Mouse (Mus musculus) heart, embryonic 14.5 days (tissue): ENCODE measurements around the gene Eml4. TPM values are rescaled to one million over a fixed set of nuclear protein-coding genes. Genes with fewer than 3 reads are reported as not detected.

Experiments
- ATAC-seq: fragments of 200-750 bp; cut with Nextera tagmentation; 2 replicates; pipeline ENCODE4 v1.8.0; 2017; ENCODE audit warnings: low read depth, moderate TSS enrichment; ENCODE audit not compliant: insufficient number of reproducible peaks, insufficient read depth, low FRiP score
- H3K27ac ChIP-seq, 2 experiments: fragments of 200-500 bp in 1 of 2; fragments of 300-500 bp in 1 of 2; sonication (generic) in 1 of 2; replicated peaks in 1 of 2; 2 replicates each; pipeline ENCODE4 v1.5.1; 2012 to 2014; ENCODE audit warnings: low read depth in 2 of 2, low read length in 2 of 2, control low read depth in 1 of 2, mild to moderate bottlenecking in 1 of 2, mixed read lengths in 1 of 2; ENCODE audit not compliant: control insufficient read depth in 1 of 2, insufficient read depth in 1 of 2
- H3K27me3 ChIP-seq: fragments of 300-500 bp; sonication (generic); 2 replicates; pipeline ENCODE4 v1.6.1; 2014; ENCODE audit warnings: mild to moderate bottlenecking, low read length, control low read depth; ENCODE audit not compliant: control insufficient read depth, insufficient read depth
- H3K36me3 ChIP-seq: fragments of 300-500 bp; sonication (generic); 2 replicates; pipeline ENCODE4 v1.6.1; 2014; ENCODE audit warnings: mild to moderate bottlenecking, control low read depth, low read length, mixed read lengths; ENCODE audit not compliant: control insufficient read depth, insufficient read depth
- H3K4me1 ChIP-seq, 2 experiments: fragments of 200-500 bp in 1 of 2; fragments of 300-500 bp in 1 of 2; sonication (generic) in 1 of 2; 2 replicates each; pipeline ENCODE4 v1.6.1; 2012 to 2014; ENCODE audit warnings: low read length in 2 of 2, control low read depth in 1 of 2, mixed read lengths in 1 of 2; ENCODE audit not compliant: control insufficient read depth in 2 of 2, insufficient read depth in 2 of 2
- H3K4me2 ChIP-seq: fragments of 300-500 bp; sonication (generic); 2 replicates; pipeline ENCODE4 v1.6.1; 2014; ENCODE audit warnings: mild to moderate bottlenecking, low read length
- H3K4me3 ChIP-seq, 2 experiments: fragments of 200-500 bp in 1 of 2; fragments of 300-500 bp in 1 of 2; sonication (generic) in 1 of 2; 2 replicates each; pipeline ENCODE4 v1.5.1; 2012 to 2014; ENCODE audit warnings: low read length in 2 of 2, mild to moderate bottlenecking in 2 of 2, control low read depth in 1 of 2, low read depth in 1 of 2, moderate library complexity in 1 of 2; ENCODE audit not compliant: control insufficient read depth in 1 of 2, insufficient read depth in 1 of 2
- H3K9ac ChIP-seq: fragments of 300-500 bp; sonication (generic); 2 replicates; pipeline ENCODE4 v1.6.1; 2014; ENCODE audit warnings: mild to moderate bottlenecking, low read length
- H3K9me3 ChIP-seq: fragments of 300-500 bp; sonication (generic); 2 replicates; pipeline ENCODE4 v1.6.1; 2016; ENCODE audit warnings: low read length, control low read depth; ENCODE audit not compliant: control insufficient read depth
- WGBS: fragments of 180-500 bp; shearing (Covaris S2); extraction: QIAGEN DNeasy Blood & Tissue Kit; methylation state at CpG from one replicate; pipeline ENCODE4 v1.1.7; 2014; 5-methylcytosine and 5-hydroxymethylcytosine counted together
- polyA plus RNA-seq: library from polyadenylated mRNA; unstranded; fragments of >200 nt; fragmentation: Nextera tagmentation; extraction: Ambion mirVana; gene quantifications from 2 replicates; pipeline ENCODE4 v1.2.1, GENCODE M21; 2014

The Eml4 gene
- polyA plus RNA-seq, 1 experiment from 2014 or later = 20.7 TPM

GRCm38 (mm10) chr17:83376801-83377200 is 26.1 kb downstream of the Eml4 start:
- WGBS = 82% methylated on average over 4 of the region's 4 CpGs
- H3K9me3 ChIP-seq = no peaks in the 10 kb centered on the region
- no peak for ATAC-seq
- H3K4me3 ChIP-seq = no peak overlapping the region
- no peak overlapping the region for H3K4me2 ChIP-seq
- H3K36me3 ChIP-seq = no peaks in the 10 kb centered on the region
- no peak overlapping the region for H3K9ac ChIP-seq
- no peaks in the 10 kb centered on the region for H3K27me3 ChIP-seq
- H3K27ac ChIP-seq = no peak overlapping the region
- 0 out of 4 replicates have a peak, but pooled peaks cover 0 to 7% of the 10 kb centered on the region in 2 experiments for H3K4me1 ChIP-seq

- Histone ChIP-seq H3K4me2 (no peak overlapping the region), H3K9ac (no peak overlapping the region), H3K9me3 (no peaks in the 10 kb centered on the region), H3K27me3 (no peaks in the 10 kb centered on the region), H3K4me1 (0 out of 4 replicates have a peak, but pooled peaks cover 0 to 7% of the 10 kb centered on the region in 2 experiments), H3K36me3 (no peaks in the 10 kb centered on the region), H3K4me3 (no peak overlapping the region), H3K27ac (no peak overlapping the region)
- no peak for ATAC-seq
- WGBS = 84% methylated on average over 10 of the region's 10 CpGs
Observed at GRCm38 (mm10) chr17:83377755-83378443, 27.2 kb downstream of the Eml4 start.

DNA sequence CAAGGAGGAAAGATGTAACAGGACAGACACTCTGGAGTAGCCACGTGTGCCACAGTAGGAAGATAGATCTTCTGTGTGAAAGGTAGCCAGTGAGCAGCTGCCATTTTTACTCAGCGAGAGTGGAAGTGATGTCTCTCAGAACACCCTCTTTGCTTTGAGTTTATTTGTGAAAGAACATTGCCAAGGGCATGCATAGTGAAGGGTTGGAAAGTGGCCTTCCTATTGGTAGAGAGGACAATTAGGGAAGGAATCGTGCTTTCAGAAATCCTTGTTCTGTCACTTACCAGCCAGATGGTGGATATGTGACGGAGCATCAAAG is 27.7 kb downstream of the Eml4 start:
- Histone ChIP-seq H3K9me3 (no peaks in the 10 kb centered on the region), H3K4me2 (no peak overlapping the region), H3K9ac (no peak overlapping the region), H3K4me3 (no peak overlapping the region), H3K36me3 (no peaks in the 10 kb centered on the region), H3K27ac (no peak overlapping the region), H3K27me3 (no peaks in the 10 kb centered on the region), H3K4me1 (0 out of 4 replicates have a peak, but pooled peaks cover 0 to 7% of the 10 kb centered on the region in 2 experiments)
- ATAC-seq = no peak
- 78% methylated on average over 4 of the region's 4 CpGs for WGBS

DNA sequence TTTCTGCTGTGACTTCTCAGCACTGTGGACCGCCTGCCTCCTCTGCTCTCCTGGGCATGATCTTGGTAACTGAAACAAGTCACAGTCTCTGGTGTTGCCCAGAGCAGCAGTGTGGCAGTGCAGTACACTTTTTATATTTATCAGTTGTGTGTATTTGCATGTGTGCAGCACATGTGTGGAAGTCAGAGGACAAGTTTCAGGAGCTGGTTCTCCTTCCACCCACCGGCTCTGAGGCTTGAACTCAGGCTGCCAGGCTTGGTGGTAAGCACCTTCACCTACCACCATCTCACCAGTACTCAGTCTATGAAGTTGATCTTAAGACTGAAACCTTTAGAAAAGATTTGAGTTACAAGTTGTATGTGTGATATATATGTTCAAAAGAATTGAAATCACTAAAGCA is 28.6 kb downstream of the Eml4 start:
- no peaks in the 10 kb centered on the region for H3K9me3 ChIP-seq
- no peak overlapping the region for H3K4me2 ChIP-seq
- H3K27ac ChIP-seq = no peak overlapping the region
- 90% methylated on average over 2 of the region's 2 CpGs for WGBS
- ATAC-seq = no peak
- no peaks in the 10 kb centered on the region for H3K27me3 ChIP-seq
- no peak overlapping the region for H3K4me3 ChIP-seq
- no peaks in the 10 kb centered on the region for H3K36me3 ChIP-seq
- H3K4me1 ChIP-seq = 0 out of 4 replicates have a peak, but pooled peaks cover 0 to 7% of the 10 kb centered on the region in 2 experiments
- H3K9ac ChIP-seq = no peak overlapping the region

GRCm38 (mm10) chr17:83379791-83380190 is 29.1 kb downstream of the Eml4 start:
- 78% methylated on average over 3 of the region's 3 CpGs for WGBS
- no peak for ATAC-seq
- H3K36me3 ChIP-seq = no peaks in the 10 kb centered on the region
- H3K27ac ChIP-seq = no peak overlapping the region
- H3K4me1 ChIP-seq = peaks cover 0 to 9% of the 10 kb centered on the region in 2 experiments; a peak in 1 of 4 replicates
- H3K27me3 ChIP-seq = no peaks in the 10 kb centered on the region
- no peak overlapping the region for H3K9ac ChIP-seq
- H3K4me2 ChIP-seq = no peak overlapping the region
- no peaks in the 10 kb centered on the region for H3K9me3 ChIP-seq
- H3K4me3 ChIP-seq = no peak overlapping the region

GRCm38 (mm10) chr17:83382752-83383151 is 32.0 kb downstream of the Eml4 start:
- WGBS = 86% methylated on average over 5 of the region's 5 CpGs
- no peak overlapping the region for H3K9ac ChIP-seq
- ATAC-seq = no peak
- H3K4me1 ChIP-seq = peaks cover 0 to 10% of the 10 kb centered on the region in 2 experiments; a peak in 2 of 4 replicates
- H3K27ac ChIP-seq = no peak overlapping the region
- H3K9me3 ChIP-seq = no peaks in the 10 kb centered on the region
- H3K4me3 ChIP-seq = no peak overlapping the region
- no peak overlapping the region for H3K4me2 ChIP-seq
- no peaks in the 10 kb centered on the region for H3K27me3 ChIP-seq
- no peaks in the 10 kb centered on the region for H3K36me3 ChIP-seq

DNA sequence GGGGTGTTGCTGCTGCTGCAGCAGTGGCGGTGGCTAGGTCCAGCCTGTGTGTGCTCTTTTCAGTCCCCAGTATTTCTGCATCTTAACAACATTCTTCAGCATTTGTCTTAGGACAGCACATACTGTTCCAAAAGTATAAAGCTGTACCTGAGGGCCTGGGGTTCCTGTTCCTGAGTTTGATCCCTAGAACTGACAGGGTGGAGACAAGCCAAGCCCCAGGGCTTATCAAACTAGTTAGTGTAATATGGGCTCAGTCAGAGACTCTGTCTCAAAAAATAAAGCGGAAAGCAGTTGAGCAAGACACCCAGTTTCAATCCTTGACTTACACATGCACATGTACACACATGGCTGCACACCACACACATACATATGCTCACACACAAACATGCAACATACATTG is 34.2 kb downstream of the Eml4 start:
- H3K4me2 ChIP-seq = no peak overlapping the region
- H3K9me3 ChIP-seq = no peaks in the 10 kb centered on the region
- no peak for ATAC-seq
- no peaks in the 10 kb centered on the region for H3K27me3 ChIP-seq
- 89% methylated on average over 2 of the region's 2 CpGs for WGBS
- no peaks in the 10 kb centered on the region for H3K36me3 ChIP-seq
- H3K9ac ChIP-seq = no peak overlapping the region
- H3K4me3 ChIP-seq = no peak overlapping the region
- no peak overlapping the region for H3K27ac ChIP-seq
- H3K4me1 ChIP-seq = peaks cover 0 to 10% of the 10 kb centered on the region in 2 experiments

DNA sequence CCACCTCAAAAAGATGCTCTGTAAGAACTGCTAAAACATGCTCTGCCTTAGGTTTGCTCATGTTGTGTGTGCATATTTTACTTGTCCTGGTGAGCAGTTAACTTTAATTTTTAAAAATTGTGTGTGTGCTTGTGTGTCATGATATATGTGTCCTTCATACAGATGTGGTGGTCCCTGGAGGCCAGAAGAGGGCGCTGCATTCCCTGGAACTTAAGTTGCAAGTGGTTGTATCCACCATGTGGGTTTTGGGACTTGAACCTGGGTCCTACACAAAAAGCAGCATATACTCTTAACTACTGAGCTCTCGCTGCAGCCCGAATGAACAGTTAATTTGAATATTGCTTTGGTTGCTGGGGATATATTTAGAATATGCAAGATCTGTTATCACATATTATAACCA is 36.4 kb downstream of the Eml4 start:
- Histone ChIP-seq H3K36me3 (no peaks in the 10 kb centered on the region), H3K27ac (no peak overlapping the region), H3K27me3 (no peaks in the 10 kb centered on the region), H3K4me3 (no peak overlapping the region), H3K4me1 (peaks cover 0 to 10% of the 10 kb centered on the region in 2 experiments), H3K9me3 (no peaks in the 10 kb centered on the region), H3K9ac (no peak overlapping the region), H3K4me2 (no peak overlapping the region)
- WGBS = 77% methylated on average over 3 of the region's 3 CpGs
- ATAC-seq = no peak
